Mouse (Mus musculus): ENCODE data around the gene Mcidas. TPM values are rescaled to one million over a fixed set of nuclear protein-coding genes. Genes with fewer than 3 reads are reported as not detected.

Gene Mcidas
- polyA plus RNA-seq, 1 experiment from 2014 or later, result 1.6 TPM

GRCm38 (mm10) chr13:113022467-113022866, 28.8 kb downstream of the Mcidas start:
- Histone ChIP-seq H3K4me2 (no peak overlapping the region), H3K27ac (no peak overlapping the region), H3K36me3 (no peaks in the 10 kb centered on the region), H3K4me1 (replicated peaks) (no peaks in the 10 kb centered on the region), H3K27me3 (0 out of 2 replicates have a peak, but pooled peaks cover 10% of the 10 kb centered on the region), H3K9ac (no peak overlapping the region), H3K4me3 (no peak overlapping the region), H3K9me3 (no peaks in the 10 kb centered on the region)
- 77% methylated on average over 8 of the region's 8 CpGs for WGBS
- no peak for ATAC-seq (ENCODE audit: low FRiP score)

GRCm38 (mm10) chr13:113023274-113024143, 29.9 kb downstream of the Mcidas start:
- Histone ChIP-seq H3K4me1 (replicated peaks) (no peaks in the 10 kb centered on the region), H3K36me3 (no peaks in the 10 kb centered on the region), H3K27me3 (peaks cover 18% of the 10 kb centered on the region; the same call in 1 of the 2 replicates), H3K4me2 (no peak overlapping the region), H3K9me3 (no peaks in the 10 kb centered on the region), H3K4me3 (no peak overlapping the region), H3K9ac (no peak overlapping the region), H3K27ac (no peak overlapping the region)
- 90% methylated on average over 17 of the region's 17 CpGs for WGBS
- no peak for ATAC-seq (ENCODE audit: low FRiP score)

- ATAC-seq (ENCODE audit: low FRiP score), result peak; percentile 34
- no peak overlapping the region for H3K27ac ChIP-seq
- H3K4me1 ChIP-seq (replicated peaks), result peaks cover 21% of the 10 kb centered on the region
- H3K9me3 ChIP-seq, result no peaks in the 10 kb centered on the region
- 2% methylated on average over 7 of the region's 7 CpGs for WGBS
- H3K4me2 ChIP-seq, result peak overlapping the region; percentile 83
- peak overlapping the region; percentile 74 for H3K9ac ChIP-seq
- peaks cover 60% of the 10 kb centered on the region for H3K27me3 ChIP-seq
- no peaks in the 10 kb centered on the region for H3K36me3 ChIP-seq
- peak overlapping the region; percentile 59 for H3K4me3 ChIP-seq
Measured at GRCm38 (mm10) chr13:113031351-113031750, 37.7 kb downstream of the Mcidas start.

- Histone ChIP-seq H3K36me3 (no peaks in the 10 kb centered on the region), H3K4me3 (peak overlapping the region; percentile 59), H3K9me3 (no peaks in the 10 kb centered on the region), H3K27ac (peak overlapping the region; percentile 78), H3K27me3 (peaks cover 60% of the 10 kb centered on the region), H3K4me2 (peak overlapping the region; percentile 83), H3K4me1 (replicated peaks) (peaks cover 21% of the 10 kb centered on the region), H3K9ac (peak overlapping the region; percentile 74)
- under 1% methylated on average over 40 of the region's 40 CpGs for WGBS
- peak; percentile 72 for ATAC-seq (ENCODE audit: low FRiP score)
Measured at GRCm38 (mm10) chr13:113031792-113032571, 38.3 kb downstream of the Mcidas start.

- Histone ChIP-seq H3K27me3 (peaks cover 64% of the 10 kb centered on the region), H3K4me3 (no peak overlapping the region; the same call in 1 of the 2 replicates), H3K36me3 (no peaks in the 10 kb centered on the region), H3K4me1 (replicated peaks) (peaks cover 21% of the 10 kb centered on the region), H3K9me3 (no peaks in the 10 kb centered on the region), H3K9ac (no peak overlapping the region), H3K27ac (no peak overlapping the region), H3K4me2 (peak overlapping the region; percentile 83)
- no peak for ATAC-seq (ENCODE audit: low FRiP score)
Measured at GRCm38 (mm10) chr13:113032831-113033230, 39.2 kb downstream of the Mcidas start.

- H3K9me3 ChIP-seq, result no peaks in the 10 kb centered on the region
- no peaks in the 10 kb centered on the region for H3K36me3 ChIP-seq
- peak overlapping the region; percentile 97 for H3K4me2 ChIP-seq
- H3K4me3 ChIP-seq, result peak overlapping the region; percentile 58
- H3K9ac ChIP-seq, result peak overlapping the region; percentile 75
- H3K27ac ChIP-seq, result no peak overlapping the region
- WGBS, result 2% methylated on average over 11 of the region's 11 CpGs
- peaks cover 49% of the 10 kb centered on the region for H3K27me3 ChIP-seq
- ATAC-seq (ENCODE audit: low FRiP score), result no peak
- H3K4me1 ChIP-seq (replicated peaks), result peaks cover 21% of the 10 kb centered on the region
Measured at GRCm38 (mm10) chr13:113034271-113034886, 40.7 kb downstream of the Mcidas start.

GRCm38 (mm10) chr13:113034950-113035421, 41.3 kb downstream of the Mcidas start, which contains the start of gene Cdc20b:
TSS of gene Cdc20b (plus strand) at chr13:113035111.
- peaks cover 43% of the 10 kb centered on the region for H3K27me3 ChIP-seq
- under 1% methylated on average over 46 of the region's 46 CpGs for WGBS
- no peak; the same call in 1 of the 2 replicates for ATAC-seq (ENCODE audit: low FRiP score)

GRCm38 (mm10) chr13:113035852-113036251, 42.2 kb downstream of the Mcidas start:
- 0% methylated on average over 4 of the region's 4 CpGs for WGBS
- ATAC-seq (ENCODE audit: low FRiP score), result peak; percentile 77
- no peak overlapping the region for H3K27ac ChIP-seq

More at GRCm38 (mm10) chr13:113034950-113035421, 41.3 kb downstream of the Mcidas start, which contains the start of gene Cdc20b:
- Histone ChIP-seq H3K4me2 (peak within 1 kb of the TSS; percentile 97), H3K27ac (no peak within 1 kb of the TSS), H3K9ac (peak within 1 kb of the TSS; percentile 75), H3K4me1 (replicated peaks) (peaks cover 21% of the 10 kb centered on the region), H3K4me3 (peak within 1 kb of the TSS; percentile 58), H3K36me3 (no peaks in the 10 kb centered on the region), H3K9me3 (no peaks in the 10 kb centered on the region)

GRCm38 (mm10) chr13:113044876-113045275, 51.2 kb downstream of the Mcidas start:
- no peak for ATAC-seq (ENCODE audit: low FRiP score)
- peaks cover 6% of the 10 kb centered on the region; the same call in 1 of the 2 replicates for H3K4me1 ChIP-seq (replicated peaks)
- no peaks in the 10 kb centered on the region; the same call in 1 of the 2 replicates for H3K36me3 ChIP-seq
- no peaks in the 10 kb centered on the region for H3K9me3 ChIP-seq
- H3K4me3 ChIP-seq, result peak overlapping the region; percentile 47
- peak overlapping the region; percentile 67 for H3K4me2 ChIP-seq
- H3K9ac ChIP-seq, result 0 out of 2 replicates have a peak overlapping the region, but pooled peaks have one; percentile 39
- WGBS, result 84% methylated on average over 3 of the region's 3 CpGs
- H3K27me3 ChIP-seq, result peaks cover 9% of the 10 kb centered on the region; the same call in 1 of the 2 replicates
- H3K27ac ChIP-seq, result no peak overlapping the region

More at GRCm38 (mm10) chr13:113035852-113036251, 42.2 kb downstream of the Mcidas start:
- Histone ChIP-seq H3K27me3 (peaks cover 39% of the 10 kb centered on the region), H3K4me2 (peak overlapping the region; percentile 97), H3K4me3 (peak overlapping the region; percentile 58), H3K9me3 (no peaks in the 10 kb centered on the region), H3K9ac (no peak overlapping the region), H3K36me3 (no peaks in the 10 kb centered on the region), H3K4me1 (replicated peaks) (peaks cover 21% of the 10 kb centered on the region)

GRCm38 (mm10) chr13:113045458-113046110, 51.9 kb downstream of the Mcidas start:
- Histone ChIP-seq H3K36me3 (no peaks in the 10 kb centered on the region; the same call in 1 of the 2 replicates), H3K9me3 (no peaks in the 10 kb centered on the region), H3K4me1 (replicated peaks) (peaks cover 6% of the 10 kb centered on the region; the same call in 1 of the 2 replicates), H3K9ac (peak overlapping the region; percentile 65), H3K4me3 (peak overlapping the region; percentile 47), H3K4me2 (peak overlapping the region; percentile 67), H3K27me3 (0 out of 2 replicates have a peak, but pooled peaks cover 9% of the 10 kb centered on the region), H3K27ac (no peak overlapping the region)
- ATAC-seq (ENCODE audit: low FRiP score), result no peak
- 31% methylated on average over 18 of the region's 18 CpGs for WGBS
